Comparison of ENCODE assay signal across 17 mouse cellular contexts in genomic region chr4:149328735-149329134, GRCm38 (mm10). TPM values are rescaled to one million over a fixed set of nuclear protein-coding genes. Genes with fewer than 3 reads are reported as not detected.
A peak's percentile ranks its signal among the peaks of the same experiment; 100 is the strongest.
DNase-seq lines count a peak whose midpoint lies in the region; TF ChIP-seq lines count a peak whose summit lies in the region.
"Had no signal": no experiment of that assay in that cellular context is flagged by ENCODE, and none has a peak within 500 bp of the region (broad histone marks: within the 10 kb centered on the region; RNA-seq: fewer than 3 reads in every experiment).

No protein-coding gene starts in this region.

- DNase-seq in R1 (ENCODE audit: low read depth, low spot score): peak; percentile 52
- no peak for DNase-seq in adrenal gland, postnatal 25 days
- no peak for DNase-seq in lung, adult 2 months
- DNase-seq: adrenal gland, adult 2 months; adrenal gland, adult 8-10 months; adrenal gland, postnatal 10 days; adrenal gland, postnatal 14 days; adrenal gland, postnatal 36 days; B cell, adult 2 months; cerebellum, adult 11 months; cerebellum, adult 11-12 months; cerebellum, adult 18-20 months; cerebellum, adult 2 months; cerebellum, adult 8-10 months had no signal

- H3K4me2 ChIP-seq in myocyte (ENCODE audit: low read depth): no peak overlapping the region

- 83% methylated on average over 4 of the region's 4 CpGs for WGBS in lung, adult 2 months

- TF ChIP-seq CTCF in lung, adult 2 months (IDR thresholded peaks at IDR 0.05; ENCODE audit: insufficient read depth, low read length): no peak

- TF ChIP-seq POLR2A in myocyte (IDR thresholded peaks at IDR 0.05; ENCODE audit: insufficient read length, low read depth): no peak
- no peak for TF ChIP-seq POLR2A in lung, adult 2 months (IDR thresholded peaks at IDR 0.05; ENCODE audit: borderline replicate concordance, extremely low read depth, low read depth, low read length)

- H3K4me3 ChIP-seq in myocyte: no peak overlapping the region
- no peak overlapping the region for H3K4me3 ChIP-seq in lung, adult 2 months (replicated peaks; ENCODE audit: extremely low read depth, low read depth, low read length)

- H3K27me3 ChIP-seq in myocyte (ENCODE audit: control insufficient read depth, insufficient read depth, insufficient read length): no peaks in the 10 kb centered on the region
- H3K27me3 ChIP-seq: CH12.LX, Patski had no signal

- H3ac ChIP-seq in myocyte (ENCODE audit: control insufficient read depth, insufficient read length): no peak overlapping the region

- H3K4me1 ChIP-seq in lung, adult 2 months (ENCODE audit: control insufficient read depth, insufficient read depth, low read length): no peaks in the 10 kb centered on the region

- peaks cover 24% of the 10 kb centered on the region for H3K36me3 ChIP-seq in myocyte (ENCODE audit: control insufficient read depth, insufficient read depth)

- no peaks in the 10 kb centered on the region for H3K79me2 ChIP-seq in myocyte (ENCODE audit: control insufficient read depth, insufficient read depth)

TF ChIP-seq in myocyte, 11 proteins besides CTCF, POLR2A, EP300 and RAD21:
- peak in 2 of 3 experiments; percentile 46 to 75 for TF ChIP-seq MYOG (IDR thresholded peaks at IDR 0.05; ENCODE audit: control insufficient read depth in 1 of 3, insufficient read depth in 1 of 3, insufficient read length in 2 of 3, low read depth in 2 of 3)
- peak in 2 of 3 experiments; percentile 80 for TF ChIP-seq MYOD1 (IDR thresholded peaks at IDR 0.05; ENCODE audit: control insufficient read depth in 1 of 3, insufficient read length in 2 of 3, low read depth in 2 of 3)
- no peak for TF ChIP-seq CEBPB (IDR thresholded peaks at IDR 0.05; ENCODE audit: insufficient read depth, poor library complexity, severe bottlenecking)

RNA-seq across cellular contexts. Expression of gene Kif1b, which starts 21.2 kb away (rescaled TPM):
- 26.7 TPM for polyA plus RNA-seq in myocyte (2012; fragmentation: generic; extraction: Trizol)
- total RNA-seq in adrenal gland, postnatal 25 days (2021): 182 and 199 TPM in 2 replicates
- polyA plus RNA-seq in lung, adult 2 months (2012; rRNA removed): 32.0 and 43.8 TPM in 2 replicates
